Mouse (Mus musculus) gastrocnemius, postnatal 10 days (tissue): ENCODE data around the gene Fbxw7. TPM values are rescaled to one million over a fixed set of nuclear protein-coding genes. Genes with fewer than 3 reads are reported as not detected.

ENCODE experiments used
- DNase-seq: peaks from one replicate; pipeline ENCODE4 v3.0.0; 2021; ENCODE audit warnings: mixed read lengths
- total RNA-seq, 2 experiments: library from RNA; stranded (reverse); gene quantifications; 2 replicates each; pipeline ENCODE4 v1.2.3; 2021

Gene Fbxw7
- total RNA-seq, 2 experiments from 2014 or later = 46.0 to 50.9 TPM

- DNase-seq = no peak
Observed at GRCm38 (mm10) chr3:84951698-84952097, 136.6 kb downstream of the Fbxw7 start.

GRCm38 (mm10) chr3:84952135-84952534 is 137.1 kb downstream of the Fbxw7 start:
- no peak for DNase-seq

GRCm38 (mm10) chr3:84952585-84953187 is 137.6 kb downstream of the Fbxw7 start:
- DNase-seq = no peak

GRCm38 (mm10) chr3:84955011-84955775 is 140.1 kb downstream of the Fbxw7 start:
- no peak for DNase-seq

GRCm38 (mm10) chr3:84955857-84956256 is 140.8 kb downstream of the Fbxw7 start:
- no peak for DNase-seq

GRCm38 (mm10) chr3:84965156-84965555 is 150.1 kb downstream of the Fbxw7 start:
- no peak for DNase-seq

- no peak for DNase-seq
Observed at GRCm38 (mm10) chr3:84967364-84967763, 152.3 kb downstream of the Fbxw7 start.

GRCm38 (mm10) chr3:84971561-84971960 is 156.5 kb downstream of the Fbxw7 start:
- no peak for DNase-seq

- no peak for DNase-seq
Observed at GRCm38 (mm10) chr3:84972881-84973280, 157.8 kb downstream of the Fbxw7 start.

- DNase-seq = no peak
Observed at GRCm38 (mm10) chr3:84974193-84974592, 159.1 kb downstream of the Fbxw7 start.

GRCm38 (mm10) chr3:84978676-84979075 is 163.6 kb downstream of the Fbxw7 start:
- DNase-seq = no peak

GRCm38 (mm10) chr3:84980158-84980557 is 165.1 kb downstream of the Fbxw7 start:
- no peak for DNase-seq

GRCm38 (mm10) chr3:84982688-84983087 is 167.6 kb downstream of the Fbxw7 start:
- DNase-seq = no peak

GRCm38 (mm10) chr3:84985121-84985625 is 170.1 kb downstream of the Fbxw7 start:
- no peak for DNase-seq

GRCm38 (mm10) chr3:84988880-84989279 is 173.8 kb downstream of the Fbxw7 start:
- no peak for DNase-seq

- DNase-seq = no peak
Observed at GRCm38 (mm10) chr3:85005257-85005656, 190.2 kb downstream of the Fbxw7 start.

GRCm38 (mm10) chr3:85012889-85013288 is 197.8 kb downstream of the Fbxw7 start:
- no peak for DNase-seq

- no peak for DNase-seq
Observed at GRCm38 (mm10) chr3:85015667-85016066, 200.6 kb downstream of the Fbxw7 start.

GRCm38 (mm10) chr3:85020137-85020536 is 205.1 kb downstream of the Fbxw7 start:
- no peak for DNase-seq

- no peak for DNase-seq
Observed at GRCm38 (mm10) chr3:85021816-85022215, 206.7 kb downstream of the Fbxw7 start.

- no peak for DNase-seq
Observed at GRCm38 (mm10) chr3:85022800-85023199, 207.7 kb downstream of the Fbxw7 start.

GRCm38 (mm10) chr3:85024237-85024636 is 209.2 kb downstream of the Fbxw7 start:
- no peak for DNase-seq

GRCm38 (mm10) chr3:85024817-85025705 is 210.0 kb downstream of the Fbxw7 start:
- no peak for DNase-seq
